Mouse (Mus musculus): ENCODE results near the gene Wnt7a.

- TF ChIP-seq USF1 (IDR thresholded peaks at IDR 0.05; ENCODE audit: low read depth) (no peak), MYOD1 (IDR thresholded peaks at IDR 0.05; ENCODE audit: control insufficient read depth in 1 of 3, insufficient read length in 2 of 3, low read depth in 2 of 3) (no peak), POLR2A (IDR thresholded peaks at IDR 0.05; ENCODE audit: insufficient read length, low read depth) (no peak), MYOG (IDR thresholded peaks at IDR 0.05; ENCODE audit: control insufficient read depth in 1 of 3, insufficient read depth in 1 of 3, insufficient read length in 2 of 3, low read depth in 2 of 3) (no peak), TCF12 (IDR thresholded peaks at IDR 0.05; ENCODE audit: insufficient read depth, poor library complexity, severe bottlenecking) (no peak)
These were observed 66.1 kb downstream of the Wnt7a start for GRCm38 (mm10) chr6:91345091-91345490.

Measured in myocyte (in vitro differentiated cells).